Mouse (Mus musculus) heart, postnatal 25 days (tissue): ENCODE results near the gene Skap1. TPM values are rescaled to one million over a fixed set of nuclear protein-coding genes. Genes with fewer than 3 reads are reported as not detected.

Experiments
- DNase-seq: peaks from one replicate; pipeline ENCODE4 v3.0.0; 2022; ENCODE audit warnings: low spot score
- intact Hi-C: fragments of 180-260 bp; cut with DNase I; formaldehyde crosslinking; loops from one replicate; pipeline ENCODE4 v1.15.1; 2025
- total RNA-seq, 2 experiments: library from RNA; stranded (reverse); gene quantifications; 2 replicates each; pipeline ENCODE4 v1.2.3; 2021

The Skap1 gene
- total RNA-seq, 2 experiments from 2014 or later: 0.17 TPM; not detected in 1

DNA sequence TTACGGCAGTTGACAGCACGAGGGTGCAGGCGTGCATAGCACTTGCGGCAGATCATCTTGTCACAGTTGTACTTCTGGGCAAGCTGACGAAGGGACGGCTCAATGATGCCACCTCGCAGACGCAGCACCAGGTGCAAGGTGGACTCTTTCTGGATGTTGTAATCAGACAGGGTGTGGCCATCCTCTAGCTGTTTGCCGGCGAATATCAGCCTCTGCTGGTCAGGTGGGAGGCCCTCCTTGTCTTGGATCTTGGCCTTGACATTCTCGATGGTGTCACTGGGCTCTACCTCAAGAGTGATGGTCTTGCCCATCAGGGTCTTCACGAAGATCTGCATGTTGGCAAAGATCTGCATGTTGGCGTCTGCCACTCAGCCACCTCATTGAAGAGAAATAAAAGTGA is 331.1 kb downstream of the Skap1 start:
- no peak for DNase-seq
- intact Hi-C loops: no loop called here

DNA sequence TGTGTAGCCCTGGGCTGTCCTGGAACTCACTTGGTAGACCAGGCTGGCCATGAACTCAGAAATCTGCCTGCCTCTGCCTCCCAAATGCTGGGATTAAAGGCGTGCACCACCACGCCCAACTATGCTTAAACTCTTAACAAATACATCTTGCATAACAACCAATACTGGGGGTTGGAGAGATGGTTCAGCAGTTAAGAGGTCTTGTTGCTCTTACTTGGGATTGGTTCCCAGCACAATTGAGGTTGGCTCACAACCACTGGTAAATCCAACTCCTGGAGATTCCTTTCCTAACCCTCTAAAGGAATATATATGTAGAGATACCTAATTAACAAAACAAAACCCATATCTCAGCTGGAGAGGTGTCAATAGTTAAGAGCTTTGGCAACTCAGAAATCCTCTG is 331.7 kb downstream of the Skap1 start:
- intact Hi-C loops: no loop called here

DNA sequence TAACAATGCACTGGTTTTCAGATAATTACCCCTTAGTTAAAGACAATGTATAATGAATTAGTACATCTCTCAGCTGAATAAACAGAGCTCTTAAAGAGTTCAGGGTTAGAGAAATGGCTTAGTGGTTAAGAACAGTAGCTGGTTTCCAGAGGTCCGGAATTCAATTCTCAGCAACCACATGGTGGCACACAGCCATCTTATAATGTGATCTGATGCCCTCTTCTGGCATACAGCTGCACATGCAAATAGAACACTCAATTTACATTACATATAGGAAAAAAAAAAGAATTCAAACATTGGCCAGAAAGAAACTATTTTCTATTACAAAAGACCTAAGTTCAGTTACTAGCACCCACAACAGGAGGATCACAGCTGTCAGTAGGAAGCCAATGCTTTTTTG is 332.2 kb downstream of the Skap1 start:
- DNase-seq: no peak
- intact Hi-C loops: no loop called here

More for the DNA sequence above, 331.7 kb downstream of the Skap1 start:
- DNase-seq: no peak

DNA sequence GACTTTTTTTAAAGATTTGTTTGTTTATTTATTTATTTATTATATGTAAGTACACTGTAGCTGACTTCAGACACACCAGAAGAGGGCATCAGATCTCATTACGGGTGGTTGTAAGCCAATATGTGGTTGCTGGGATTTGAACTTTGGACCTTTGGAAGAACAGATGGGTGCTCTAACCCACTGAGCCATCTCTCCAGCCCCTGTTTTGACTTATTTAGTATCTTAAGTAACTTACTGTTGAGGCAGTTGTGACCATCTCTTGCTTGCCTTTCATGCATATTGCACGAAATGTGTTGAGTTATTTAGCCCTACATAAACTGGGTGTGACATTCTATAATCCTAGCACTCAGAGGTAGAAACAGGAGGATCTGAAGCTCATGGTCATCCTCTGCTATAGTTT is 335.1 kb downstream of the Skap1 start:
- intact Hi-C loops: loop anchor here (2.0 kb wide), 1 partner anchor 23 kb away; no protein-coding TSS in a partner anchor
- DNase-seq: no peak

DNA sequence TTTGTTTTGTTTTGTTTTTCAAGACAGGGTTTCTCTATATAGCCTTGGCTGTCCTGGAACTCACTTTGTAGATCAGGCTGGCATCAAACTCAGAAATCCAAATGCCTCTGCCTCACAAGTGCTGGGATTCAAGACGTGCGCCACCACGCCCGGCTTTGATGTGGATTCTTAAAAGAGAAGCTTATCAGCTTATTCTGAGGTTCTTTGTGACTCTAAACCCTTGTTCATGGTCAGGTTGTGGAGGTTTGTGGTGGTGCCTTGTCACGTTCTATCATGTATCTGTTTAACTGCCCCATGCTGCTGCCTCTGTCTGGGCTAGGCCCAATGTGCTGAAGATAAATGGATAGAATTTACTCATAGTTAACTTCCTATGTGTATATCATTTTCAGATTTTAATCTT is 341.2 kb downstream of the Skap1 start:
- intact Hi-C loops: no loop called here
- no peak for DNase-seq

DNA sequence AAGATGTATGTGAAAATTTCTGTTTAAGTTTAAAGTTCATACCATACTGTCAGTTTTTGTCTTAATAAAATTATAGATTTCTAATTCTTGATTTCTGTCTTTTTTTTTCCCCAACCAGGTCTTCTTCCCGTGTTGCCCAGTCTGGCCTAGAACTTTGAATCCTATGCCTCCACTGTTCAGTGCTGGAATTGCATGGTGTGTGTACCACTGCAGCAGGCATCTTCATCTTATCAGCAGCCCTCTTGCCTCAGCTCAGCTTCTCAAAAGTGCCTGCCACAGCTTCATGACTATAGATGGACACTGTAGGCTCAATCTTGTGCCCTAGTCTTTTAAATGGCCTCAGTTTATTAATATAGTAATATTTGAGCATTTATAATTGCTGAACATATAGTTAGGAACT is 343.7 kb downstream of the Skap1 start:
- DNase-seq: no peak
- intact Hi-C loops: no loop called here

Other genes with a start within 250 kb of the Skap1 start
- gene Hoxb9, start 193.1 kb upstream of the Skap1 start, total RNA-seq: not detected
- not detected for gene Hoxb8, start 182.7 kb upstream of the Skap1 start, total RNA-seq
- not detected for gene Hoxb7, start 178.0 kb upstream of the Skap1 start, total RNA-seq
- gene Hoxb6, start 172.1 kb upstream of the Skap1 start, total RNA-seq: not detected
- gene Hoxb5, start 161.3 kb upstream of the Skap1 start, total RNA-seq: under 1 TPM; 0.10 to 0.14 TPM
- under 1 TPM; 0.57 to 0.59 TPM for gene Hoxb4, start 146.3 kb upstream of the Skap1 start, total RNA-seq
- under 1 TPM; 0.36 to 0.45 TPM for gene Hoxb3, start 141.3 kb upstream of the Skap1 start, total RNA-seq
- 1 to 10 TPM in 1 of 2 experiments, under 1 TPM in 1; 0.81 to 1.3 TPM for gene Hoxb2, start 114.1 kb upstream of the Skap1 start, total RNA-seq
- not detected for gene Hoxb1, start 98.8 kb upstream of the Skap1 start, total RNA-seq